Mouse (Mus musculus) stomach, postnatal 0 days (tissue): ENCODE measurements at regions not wholly inside any gene's neighbourhood (a gene's known extent, or its start where the extent isn't known, plus 50 kb on each side); places are given as distances from the start of the nearest gene placed in this dataset.

Experiments used
- CTCF ChIP-seq: IDR thresholded peaks from 2 replicates; pipeline ENCODE4 v1.5.1; 2016; ENCODE audit warnings: antibody characterized with exemption, low read depth, mild to moderate bottlenecking, moderate library complexity
- EP300 ChIP-seq: optimal IDR thresholded peaks from 2 replicates; pipeline ENCODE3; 2016; ENCODE audit warnings: antibody characterized with exemption

DNA sequence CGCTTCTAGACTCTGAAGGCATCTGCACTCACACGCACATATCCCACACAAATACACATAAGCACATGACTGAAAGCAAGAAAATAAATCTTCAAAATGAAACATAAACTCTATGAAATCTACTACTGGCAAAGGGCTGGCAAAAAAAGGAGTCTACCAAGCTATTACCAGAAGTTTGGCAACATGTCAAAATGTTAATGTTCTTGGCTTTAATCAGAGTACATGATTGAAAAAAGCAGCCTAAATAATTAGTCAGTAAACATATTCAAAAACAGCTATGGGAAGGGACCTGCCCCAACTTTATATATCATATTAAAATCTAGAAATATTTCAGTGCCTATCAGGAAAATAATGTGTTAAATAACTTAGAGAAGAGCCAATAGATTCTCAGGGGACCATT, 405.8 kb downstream of the Basp1 start:
- TF ChIP-seq EP300 (no peak), CTCF (no peak)
